Mouse (Mus musculus) G1E-ER4 (cell line): ENCODE measurements around the gene Akap8l. TPM values are rescaled to one million over a fixed set of nuclear protein-coding genes. Genes with fewer than 3 reads are reported as not detected.

Source experiments
- GATA1 ChIP-seq: IDR thresholded peaks from one replicate; pipeline ENCODE4 v1.8.0; 2012; ENCODE audit warnings: low read length, inconsistent platforms
- polyA plus RNA-seq: library from polyadenylated mRNA; stranded (reverse); fragments of >175 nt; gene quantifications from 2 replicates; pipeline ENCODE4 v1.2.3, GENCODE M21; 2012

The Akap8l gene
- polyA plus RNA-seq, 1 experiment = 134 TPM

DNA sequence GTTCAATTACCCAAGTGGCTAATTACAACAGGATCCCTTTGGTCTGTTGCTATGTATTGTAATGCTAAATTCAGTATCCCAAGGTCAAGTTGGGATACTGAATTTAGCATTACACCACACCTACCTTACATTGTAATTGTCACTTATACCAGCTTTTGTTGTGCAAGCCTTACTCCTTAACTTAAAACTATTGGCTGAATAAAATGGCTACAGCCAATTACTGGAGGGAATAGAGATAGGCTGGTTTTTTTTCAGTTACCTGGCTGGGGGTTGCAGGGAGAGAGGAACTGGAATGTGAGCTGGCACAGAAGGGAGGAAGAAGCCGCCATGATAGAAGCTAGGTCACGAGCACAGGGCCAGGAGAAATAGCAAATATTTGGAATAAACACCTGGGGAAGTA is 54.5 kb downstream of the Akap8l start:
- no peak for TF ChIP-seq GATA1

DNA sequence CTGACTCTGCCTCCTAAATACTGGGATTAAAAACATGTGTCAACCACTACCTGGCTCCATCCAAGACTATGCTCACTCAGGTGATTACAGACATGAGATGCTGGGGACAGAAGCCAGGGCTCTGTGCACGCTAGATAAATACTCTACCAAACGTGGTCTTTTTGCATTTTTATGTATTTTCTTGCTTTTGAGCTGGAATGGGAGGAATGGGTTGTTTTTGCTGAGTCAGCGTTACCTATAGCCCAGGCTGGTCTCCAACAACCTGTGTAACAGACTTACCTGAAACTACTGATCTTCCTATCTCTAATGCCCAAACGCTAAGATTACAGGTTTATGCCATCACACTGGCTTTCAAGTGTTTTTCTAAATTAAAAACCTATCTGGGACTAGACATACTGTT is 55.2 kb downstream of the Akap8l start:
- TF ChIP-seq GATA1 = no peak

DNA sequence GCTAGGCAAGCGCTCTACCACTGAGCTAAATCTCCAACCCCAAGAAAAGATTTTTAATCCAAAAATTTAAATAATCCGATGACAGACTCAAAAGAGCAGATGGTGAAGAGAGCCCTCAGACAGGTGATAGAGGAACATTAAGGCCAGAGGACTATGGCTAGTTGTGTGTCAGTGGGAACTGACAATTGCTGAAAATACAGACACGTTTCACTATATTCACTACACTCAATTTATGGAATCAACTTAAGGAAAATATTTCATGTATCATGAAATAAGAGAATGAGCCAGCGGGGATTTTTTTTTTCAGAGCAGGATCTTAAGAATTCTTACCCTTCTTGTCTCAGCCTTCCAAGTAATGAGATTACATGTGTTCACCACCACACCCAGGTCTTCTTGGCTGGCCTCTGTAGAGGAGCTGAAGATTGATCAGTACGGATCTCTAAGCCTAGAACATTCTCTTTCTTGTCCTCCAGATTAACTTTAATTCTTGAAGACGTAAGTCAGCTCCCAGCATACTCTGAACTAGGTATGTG is 65.2 kb downstream of the Akap8l start:
- TF ChIP-seq GATA1 = no peak

DNA sequence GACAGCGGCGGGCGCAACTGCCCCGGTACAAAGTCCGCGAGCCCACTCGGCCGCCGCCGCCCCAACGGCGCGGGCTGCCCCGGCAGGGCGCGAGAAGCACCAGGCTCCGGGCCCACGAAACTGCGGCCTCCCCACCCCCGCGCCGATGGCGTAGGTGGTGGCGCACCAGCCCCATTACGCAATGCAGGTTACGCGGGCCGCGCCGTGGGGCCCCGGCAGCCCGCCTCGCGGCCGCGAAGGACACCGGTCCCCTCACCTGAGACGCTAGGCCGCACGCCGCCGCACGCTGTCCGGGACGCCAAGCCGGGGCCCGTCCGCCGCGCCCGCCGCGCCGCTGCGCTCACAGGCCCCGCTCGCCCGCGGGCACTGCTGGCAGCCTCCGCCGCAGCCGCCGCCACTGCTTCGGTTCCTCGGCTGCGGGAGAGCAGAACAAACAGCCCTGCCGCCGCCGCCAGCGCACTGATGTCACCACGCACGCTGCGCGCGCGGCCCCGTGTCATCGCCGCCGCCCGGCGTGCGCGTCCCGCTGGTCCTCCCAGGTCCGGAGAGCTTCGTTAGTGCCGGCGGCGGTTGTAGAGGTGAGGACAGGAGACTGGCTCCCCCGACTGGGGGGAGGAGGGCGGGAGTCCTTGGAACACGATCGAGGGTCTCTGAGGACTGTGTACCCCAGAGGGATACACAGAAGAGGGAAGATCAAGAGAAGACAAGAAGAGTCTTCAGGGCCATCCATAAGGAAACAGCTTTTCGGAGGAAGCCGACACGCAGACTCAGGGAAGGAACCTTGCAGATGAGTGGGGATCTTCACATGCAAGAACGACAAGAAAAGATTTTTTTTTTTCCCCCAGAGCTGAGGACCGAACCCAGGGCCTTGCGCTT is 65.9 kb downstream of the Akap8l start, which contains the start of gene Brd4:
Brd4 (minus strand) TSS at position 461 of the 876 bp plus-strand sequence.
- no peak for TF ChIP-seq GATA1

DNA sequence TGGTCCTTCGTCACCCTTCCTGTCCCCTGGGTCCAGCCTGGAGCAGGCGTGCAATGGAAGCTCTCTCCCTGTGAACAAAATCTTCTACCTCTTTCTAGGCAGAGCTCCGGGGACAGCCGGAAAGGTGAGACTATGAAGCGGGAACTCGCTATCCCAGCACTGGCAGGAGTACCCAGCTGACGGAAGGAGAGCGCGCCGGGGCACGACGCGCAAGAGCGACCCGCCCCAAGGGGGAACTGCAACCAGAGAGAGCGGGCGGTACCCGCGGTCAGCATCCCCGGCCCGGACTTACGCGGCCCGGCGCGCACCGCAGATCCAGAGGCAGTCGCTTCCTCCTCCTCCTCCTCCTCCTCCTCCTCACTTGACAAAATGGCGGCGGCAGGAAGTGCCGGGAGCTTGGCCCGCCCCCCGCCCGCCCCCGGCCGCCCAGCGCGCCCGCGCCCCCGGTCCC is 66.6 kb downstream of the Akap8l start:
- TF ChIP-seq GATA1 = no peak

DNA sequence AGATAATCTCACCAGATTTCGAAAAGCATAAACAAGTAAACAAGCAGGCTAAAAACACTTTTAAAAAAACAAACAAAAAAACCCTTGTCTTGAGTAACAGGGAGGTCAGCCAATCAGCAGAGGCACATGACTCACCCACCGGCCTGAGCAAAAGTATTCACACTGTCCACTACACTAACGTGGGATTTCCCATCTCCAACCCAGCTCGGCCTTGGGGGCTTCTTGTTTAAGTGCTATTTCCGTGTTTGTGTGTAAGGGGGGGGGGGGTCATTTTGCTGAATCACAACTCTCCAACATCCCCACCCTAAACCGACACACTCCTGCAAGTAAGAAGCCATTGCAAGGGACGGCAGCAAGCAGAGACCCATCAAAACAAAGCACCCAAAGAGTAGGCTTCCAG is 67.1 kb downstream of the Akap8l start:
- TF ChIP-seq GATA1 = no peak

DNA sequence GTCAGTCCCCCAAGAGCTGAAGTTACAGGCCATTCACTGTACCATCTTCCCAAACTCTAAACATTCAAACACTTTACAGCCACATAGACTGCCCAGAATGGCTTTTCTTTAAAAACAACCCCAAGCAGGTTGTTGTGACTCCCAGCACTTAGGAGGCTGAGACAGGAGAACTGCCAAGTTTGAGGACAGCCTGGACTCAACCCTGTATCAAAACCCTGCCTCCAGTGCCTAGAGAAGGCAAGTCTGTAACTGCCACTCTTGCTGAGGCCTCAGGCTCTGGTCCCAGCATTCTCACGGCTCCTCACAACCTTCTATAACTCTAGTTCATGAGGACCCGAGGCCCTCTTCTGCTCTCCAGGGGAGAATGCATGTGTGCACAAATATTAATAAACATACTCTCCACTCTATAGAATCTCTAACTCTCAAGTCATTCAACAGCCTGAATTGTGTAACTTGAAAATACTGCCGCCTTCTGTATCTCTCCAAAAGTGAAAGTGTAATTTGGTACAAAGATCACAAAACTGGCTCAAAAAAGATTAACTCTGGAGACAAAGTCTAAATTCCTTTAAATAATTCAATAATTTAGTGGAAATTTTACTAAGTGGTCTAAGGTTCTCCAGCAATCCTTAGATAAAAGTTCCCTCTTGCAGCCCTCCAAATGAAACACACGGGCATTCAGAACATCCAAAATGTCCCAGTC is 68.6 kb downstream of the Akap8l start:
- no peak for TF ChIP-seq GATA1

DNA sequence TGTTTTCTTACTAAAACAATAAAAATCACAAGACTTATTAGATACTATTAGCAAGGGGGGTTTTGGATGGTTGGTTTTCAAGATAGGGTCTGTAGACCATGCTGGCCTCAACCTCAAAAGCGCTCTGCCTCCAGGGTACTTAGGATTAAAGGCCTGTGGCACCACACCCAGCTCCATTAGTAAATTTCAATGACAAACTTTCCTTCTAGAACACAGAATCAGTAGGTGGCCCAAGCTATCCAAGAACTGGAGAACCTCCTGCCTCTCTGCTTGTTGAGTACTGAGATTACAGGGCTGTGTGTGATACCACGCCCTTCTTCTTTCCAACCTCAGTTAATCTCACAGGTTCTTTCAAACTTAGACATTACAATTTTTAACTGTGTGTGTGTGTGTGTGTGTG is 69.3 kb downstream of the Akap8l start:
- no peak for TF ChIP-seq GATA1

DNA sequence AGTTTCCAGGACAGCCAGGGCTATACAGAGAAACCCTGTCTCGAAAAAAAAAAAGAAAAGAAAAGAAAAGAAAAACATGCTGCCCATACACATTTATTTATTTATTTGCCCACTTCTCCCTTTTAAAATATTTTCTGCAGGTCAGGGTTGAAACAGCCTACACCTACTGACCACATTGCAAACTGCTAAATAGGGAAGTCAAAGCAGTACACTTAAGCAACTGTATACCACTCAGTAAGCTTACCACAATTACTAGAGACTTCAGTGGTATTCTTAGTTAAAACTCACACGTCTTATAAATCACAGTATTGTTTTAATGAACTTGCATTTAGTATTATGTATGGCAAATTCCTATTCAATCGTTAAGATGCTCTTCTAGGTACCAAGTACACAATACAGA is 69.8 kb downstream of the Akap8l start:
- no peak for TF ChIP-seq GATA1

DNA sequence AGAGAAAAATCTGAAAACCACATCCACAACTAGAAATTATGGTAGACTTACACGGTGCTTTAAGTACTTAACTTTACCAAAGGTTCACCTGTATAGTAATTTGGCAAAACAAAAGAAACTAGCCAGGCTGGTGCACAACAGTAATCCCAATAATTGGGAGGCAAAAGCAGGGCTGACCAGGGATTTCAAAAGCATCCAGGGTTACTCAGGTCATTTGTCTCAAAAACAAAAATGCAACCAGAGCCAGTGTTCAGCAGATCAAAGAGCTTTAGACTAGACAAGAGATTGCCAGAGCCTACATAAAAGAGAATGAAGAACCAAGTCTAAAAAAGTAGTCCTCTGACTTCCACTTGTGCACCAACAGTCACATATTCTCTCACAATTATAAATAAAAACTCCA is 73.2 kb downstream of the Akap8l start:
- no peak for TF ChIP-seq GATA1

DNA sequence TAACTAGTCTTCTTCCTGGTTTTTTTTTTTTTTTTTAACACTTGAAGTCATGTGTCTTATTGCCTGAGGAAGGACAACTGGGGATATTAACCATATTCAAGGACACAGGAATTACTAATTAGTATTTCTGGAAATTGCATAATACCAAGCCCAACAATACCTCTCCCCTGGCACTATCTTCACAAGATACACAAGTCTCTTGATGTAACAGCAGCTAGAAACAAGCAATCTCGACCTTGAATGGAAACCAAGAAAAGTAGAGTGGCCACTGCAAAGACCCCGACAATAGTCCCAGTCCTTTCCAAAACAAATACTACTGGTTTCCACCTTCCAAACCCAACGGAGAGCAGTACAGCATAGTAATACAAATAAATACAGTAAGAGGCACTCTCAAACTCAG is 74.8 kb downstream of the Akap8l start:
- TF ChIP-seq GATA1 = no peak

Other genes with a start within 250 kb of the Akap8l start
- gene Notch3, start 183.8 kb downstream of the Akap8l start, polyA plus RNA-seq = 1.9 and 2.2 TPM in 2 replicates
- not detected in 2 replicates for gene Ephx3, start 161.1 kb downstream of the Akap8l start, polyA plus RNA-seq
- gene Brd4, start 65.9 kb downstream of the Akap8l start, polyA plus RNA-seq = 171 and 189 TPM in 2 replicates
- gene Akap8, start 29.4 kb downstream of the Akap8l start, polyA plus RNA-seq = 365 and 407 TPM in 2 replicates
- 91.2 and 92.4 TPM in 2 replicates for gene Wiz, start 38.8 kb upstream of the Akap8l start, polyA plus RNA-seq
- gene Rasal3, start 53.0 kb upstream of the Akap8l start, polyA plus RNA-seq = 13.0 and 13.2 TPM in 2 replicates
- 1.8 and 2.3 TPM in 2 replicates for gene Pglyrp2, start 73.6 kb upstream of the Akap8l start, polyA plus RNA-seq
- gene Cyp4f39, start 102.1 kb upstream of the Akap8l start, polyA plus RNA-seq = not detected in 2 replicates
- gene Cyp4f17, start 155.4 kb upstream of the Akap8l start, polyA plus RNA-seq = not detected in 2 replicates
- gene Cyp4f16, start 186.0 kb upstream of the Akap8l start, polyA plus RNA-seq = 0.19 and 0.23 TPM in 2 replicates